Mouse (Mus musculus) kidney, adult 18-20 months (tissue): ENCODE measurements at regions not wholly inside any gene's neighbourhood (a gene's known extent, or its start where the extent isn't known, plus 50 kb on each side); places are given as distances from the start of the nearest gene placed in this dataset.
"Not testable (repeated sequence)": the region's sequence is repeated elsewhere in the genome, so short reads cannot be mapped to it uniquely, and the experiment has no call there.

Experiments used
- DNase-seq: peaks from one replicate; pipeline ENCODE4 v3.0.0; 2021

GRCm38 (mm10) chr11:24296893-24297624, 219.2 kb downstream of the Bcl11a start:
- no peak for DNase-seq

GRCm38 (mm10) chr11:24297763-24298162, 219.9 kb downstream of the Bcl11a start:
- DNase-seq = no peak

- no peak for DNase-seq
Observed at GRCm38 (mm10) chr11:24300351-24300750, 222.5 kb downstream of the Bcl11a start.

- DNase-seq = no peak
Observed at GRCm38 (mm10) chr11:24301201-24301600, 223.3 kb downstream of the Bcl11a start.

- DNase-seq = no peak
Observed at GRCm38 (mm10) chr11:24305145-24305553, 227.3 kb downstream of the Bcl11a start.

- DNase-seq = no peak
Observed at GRCm38 (mm10) chr11:24305691-24306090, 227.8 kb downstream of the Bcl11a start.

GRCm38 (mm10) chr11:24306101-24306500, 228.2 kb downstream of the Bcl11a start:
- DNase-seq = no peak

- no peak for DNase-seq
Observed at GRCm38 (mm10) chr11:24307601-24308252, 229.9 kb downstream of the Bcl11a start.

GRCm38 (mm10) chr11:24308253-24308633, 230.4 kb downstream of the Bcl11a start:
- no peak for DNase-seq

- DNase-seq = no peak
Observed at GRCm38 (mm10) chr11:24314046-24314445, 236.2 kb downstream of the Bcl11a start.

GRCm38 (mm10) chr11:24315582-24315981, 237.7 kb downstream of the Bcl11a start:
- DNase-seq = no peak

- DNase-seq = no peak
Observed at GRCm38 (mm10) chr11:24316198-24316597, 238.3 kb downstream of the Bcl11a start.

GRCm38 (mm10) chr11:24317989-24318735, 240.3 kb downstream of the Bcl11a start:
- no peak for DNase-seq

- no peak for DNase-seq
Observed at GRCm38 (mm10) chr11:24319222-24319621, 241.4 kb downstream of the Bcl11a start.

- not testable (repeated sequence) for DNase-seq
Observed at GRCm38 (mm10) chr11:24322412-24322811, 244.6 kb downstream of the Bcl11a start.

GRCm38 (mm10) chr11:24328481-24328880, 250.6 kb downstream of the Bcl11a start:
- DNase-seq = no peak

GRCm38 (mm10) chr11:24330366-24331124, 252.7 kb downstream of the Bcl11a start:
- no peak for DNase-seq

GRCm38 (mm10) chr11:24332241-24332640, 254.4 kb downstream of the Bcl11a start:
- DNase-seq = no peak

GRCm38 (mm10) chr11:24333111-24333510, 255.3 kb downstream of the Bcl11a start:
- no peak for DNase-seq

GRCm38 (mm10) chr11:24335256-24335655, 257.4 kb downstream of the Bcl11a start:
- DNase-seq = no peak

- no peak for DNase-seq
Observed at GRCm38 (mm10) chr11:24338111-24338510, 260.3 kb downstream of the Bcl11a start.

- DNase-seq = no peak
Observed at GRCm38 (mm10) chr11:24339061-24339460, 261.2 kb downstream of the Bcl11a start.

GRCm38 (mm10) chr11:24340677-24341076, 262.8 kb downstream of the Bcl11a start:
- no peak for DNase-seq
